Mouse (Mus musculus) stomach, adult 2 months (tissue): ENCODE results near the gene Gm10521. TPM values are rescaled to one million over a fixed set of nuclear protein-coding genes. Genes with fewer than 3 reads are reported as not detected.

Experiments used
- polyA plus RNA-seq: library from polyadenylated mRNA; depleted of rRNA; stranded (reverse); fragments of >200 nt; gene quantifications from 2 replicates; pipeline ENCODE4 v1.2.3, GENCODE M21; 2012; rRNA removed

Gm10521 gene
- polyA plus RNA-seq, result 0.02 TPM in 1 of 2 replicates, not detected in the other

DNA sequence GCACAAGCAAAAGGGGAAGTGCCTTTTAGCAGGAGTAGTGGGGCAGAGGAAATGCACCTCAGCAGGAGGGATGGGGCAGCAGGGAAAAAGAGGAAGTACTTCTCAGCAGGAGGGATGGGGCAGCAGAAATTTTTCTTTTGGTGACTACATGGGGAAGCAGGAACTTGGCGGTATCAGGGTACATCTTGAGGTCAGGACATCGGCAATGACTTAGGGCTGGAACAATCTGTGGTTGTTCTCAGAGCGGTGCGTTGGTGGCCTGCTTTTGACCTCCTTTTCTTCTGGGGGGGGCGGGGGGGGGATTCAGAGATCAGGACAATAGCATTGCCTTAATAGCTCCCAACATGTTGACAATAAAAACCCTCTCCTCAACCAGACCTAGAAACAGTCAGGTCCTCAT, at the start of gene Gm10521:
Gene Gm10521 (plus strand): TSS at position 301 of the 400 bp plus-strand sequence.

DNA sequence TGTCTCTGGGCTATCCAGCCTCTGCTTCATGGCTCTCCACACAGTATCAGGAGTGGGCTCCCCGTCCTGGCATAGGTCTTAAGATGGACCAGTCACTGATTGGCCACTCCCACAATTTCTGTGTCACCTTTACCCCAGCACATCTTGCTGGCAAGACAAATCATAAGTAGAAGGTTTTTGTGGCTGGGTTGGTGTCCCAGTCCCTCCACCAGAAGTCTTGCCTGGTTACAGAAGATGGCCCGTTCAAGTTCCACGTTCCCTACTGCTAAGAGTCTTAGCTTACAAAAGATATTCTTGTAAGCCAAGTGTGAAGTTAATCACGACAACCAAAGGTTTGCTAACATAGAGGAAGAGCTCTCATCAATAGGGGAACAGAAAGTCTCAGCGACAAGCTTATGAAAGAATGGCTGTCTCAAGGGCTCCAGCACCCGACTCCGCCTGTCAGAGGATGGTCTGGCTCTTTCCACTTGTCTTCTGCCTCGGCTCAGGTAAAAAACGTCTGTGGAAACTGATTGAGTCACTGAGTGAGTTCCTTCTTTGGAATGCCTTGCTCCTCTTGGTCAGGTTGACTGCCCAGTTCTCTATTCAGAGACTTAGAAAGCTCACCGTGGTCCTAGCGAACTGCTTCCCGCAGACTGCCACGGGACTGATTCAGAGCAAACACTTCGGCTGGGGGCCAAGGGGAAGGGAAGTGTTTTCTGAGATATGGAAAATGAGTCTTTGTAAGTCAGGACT, 22.0 kb downstream of the Gm10521 start, which contains the start of gene Slamf6:
Gene Slamf6 (plus strand): TSS at position 211 of the 735 bp plus-strand sequence.

Other genes starting within 250 kb of the Gm10521 start
- 0.05 and 0.23 TPM in 2 replicates for gene Slamf7, start 242.6 kb upstream of the Gm10521 start, polyA plus RNA-seq
- gene Cd48, start 213.7 kb upstream of the Gm10521 start, polyA plus RNA-seq, result 0.29 and 0.30 TPM in 2 replicates
- not detected in 2 replicates for gene Slamf1, start 128.5 kb upstream of the Gm10521 start, polyA plus RNA-seq
- gene Cd84, start 56.0 kb upstream of the Gm10521 start, polyA plus RNA-seq, result 0.16 and 0.50 TPM in 2 replicates
- 0.03 TPM in 1 of 2 replicates, not detected in the other for gene Slamf6, start 21.9 kb downstream of the Gm10521 start, polyA plus RNA-seq
- gene Vangl2, start 132.8 kb downstream of the Gm10521 start, polyA plus RNA-seq, result 2.1 and 2.7 TPM in 2 replicates
- gene Nhlh1, start 161.9 kb downstream of the Gm10521 start, polyA plus RNA-seq, result not detected in 2 replicates
- 9.9 and 13.8 TPM in 2 replicates for gene Copa, start 186.9 kb downstream of the Gm10521 start, polyA plus RNA-seq
- 29.2 and 36.4 TPM in 2 replicates for gene Ncstn, start 187.1 kb downstream of the Gm10521 start, polyA plus RNA-seq
- 38.8 and 43.0 TPM in 2 replicates for gene Pex19, start 231.1 kb downstream of the Gm10521 start, polyA plus RNA-seq